Mouse (Mus musculus): Measurements from ENCODE around the gene Spink8.
"Not testable (repeated sequence)": the region's sequence is repeated elsewhere in the genome, so short reads cannot be mapped to it uniquely, and the experiment has no call there.

Spink8 gene

GRCm38 (mm10) chr9:109811980-109812379 is at the start of gene Spink8:
Gene Spink8 (plus strand): TSS chr9:109812280.
- no peak for DNase-seq (ENCODE audit: low spot score in 2 of 2)

- not testable (repeated sequence) for DNase-seq (ENCODE audit: low spot score in 2 of 2)
Measured at GRCm38 (mm10) chr9:109766841-109767240, 45.2 kb upstream of the Spink8 start.

DNA sequence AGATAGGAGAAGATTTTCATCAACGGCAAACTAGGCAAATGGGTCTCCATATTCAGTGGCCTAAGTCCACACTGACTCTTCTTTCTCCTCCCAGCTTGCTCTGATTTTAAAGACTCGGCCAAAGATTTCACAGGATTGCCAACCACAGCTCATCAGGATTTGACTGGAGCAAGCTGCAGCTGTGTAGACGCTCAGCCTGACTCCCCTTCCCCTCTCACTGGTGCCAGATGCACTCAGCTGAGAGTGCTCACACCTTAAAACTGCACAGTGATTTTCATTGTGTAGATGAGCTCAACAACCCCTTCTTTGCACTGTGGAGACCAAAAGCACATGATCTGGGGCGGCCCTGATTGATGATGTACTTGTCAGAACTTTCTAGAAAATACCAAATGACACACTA is 21.5 kb upstream of the Spink8 start, which contains the start of gene Fbxw27:
TSS of gene Fbxw27 (minus strand) at position 101 of the 400 bp plus-strand sequence.
- DNase-seq (ENCODE audit: low spot score in 2 of 2): not testable (repeated sequence)

GRCm38 (mm10) chr9:109795221-109795620 is 16.9 kb upstream of the Spink8 start:
- no peak for DNase-seq (ENCODE audit: low spot score in 2 of 2)

GRCm38 (mm10) chr9:109795811-109796210 is 16.3 kb upstream of the Spink8 start:
- DNase-seq (ENCODE audit: low spot score in 2 of 2): no peak

DNA sequence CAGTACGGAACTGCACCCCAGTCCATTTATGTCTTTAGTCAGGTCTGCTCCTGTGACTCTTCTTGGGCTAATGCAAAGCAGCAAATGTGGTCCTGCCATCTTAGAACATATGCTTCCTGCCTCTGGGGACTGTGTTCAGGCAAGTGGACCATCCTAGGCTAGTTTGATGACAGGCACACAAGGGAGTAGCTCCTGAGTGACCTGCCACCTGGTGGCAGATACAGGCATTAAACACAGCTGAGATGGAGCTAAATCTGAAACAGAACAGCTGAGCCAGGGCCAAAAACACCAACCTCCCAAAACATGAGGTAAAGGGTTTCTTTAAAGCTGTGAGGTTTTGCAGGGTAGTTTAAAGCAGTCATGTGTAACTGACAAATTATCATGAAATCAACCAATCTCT is 14.0 kb upstream of the Spink8 start:
- DNase-seq (ENCODE audit: low spot score in 2 of 2): peak in 1 of 2 experiments; percentile 16

- DNase-seq (ENCODE audit: low spot score in 2 of 2): not testable (repeated sequence)
Measured at GRCm38 (mm10) chr9:109805596-109805995, 6.5 kb upstream of the Spink8 start.

GRCm38 (mm10) chr9:109806260-109806659 is 5.8 kb upstream of the Spink8 start:
- no peak for DNase-seq (ENCODE audit: low spot score in 2 of 2)

DNA sequence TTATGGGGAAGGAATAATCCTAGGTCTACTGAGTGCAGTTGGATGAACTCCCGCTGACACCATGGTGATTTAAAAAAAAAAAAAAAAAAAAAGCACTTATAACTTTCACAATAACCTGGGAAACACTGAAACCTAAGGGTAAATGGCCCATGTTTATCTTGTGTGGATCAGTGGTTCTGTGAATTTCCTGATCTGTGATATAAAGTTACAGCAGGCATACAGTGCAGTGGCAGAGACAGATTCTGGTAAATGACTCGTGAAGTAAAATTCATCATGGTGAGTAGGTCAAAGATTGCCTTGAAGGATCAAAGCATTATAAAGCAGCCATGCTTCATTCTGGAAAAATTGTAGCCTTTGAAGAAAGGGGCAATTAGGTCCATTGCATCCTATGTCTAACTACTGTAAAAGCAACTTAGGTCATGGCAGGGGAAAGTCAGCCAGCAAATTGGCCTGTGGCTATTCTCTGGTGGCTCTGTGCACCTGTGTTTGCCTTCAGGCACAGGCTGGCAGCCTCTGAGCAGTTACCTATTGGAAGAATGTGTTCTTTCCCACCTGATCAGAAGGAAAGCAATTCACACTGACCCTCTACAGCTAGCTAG is 5.3 kb upstream of the Spink8 start:
- no peak for DNase-seq (ENCODE audit: low spot score in 2 of 2)

GRCm38 (mm10) chr9:109807898-109808297 is 4.2 kb upstream of the Spink8 start:
- DNase-seq (ENCODE audit: low spot score in 2 of 2): no peak

DNA sequence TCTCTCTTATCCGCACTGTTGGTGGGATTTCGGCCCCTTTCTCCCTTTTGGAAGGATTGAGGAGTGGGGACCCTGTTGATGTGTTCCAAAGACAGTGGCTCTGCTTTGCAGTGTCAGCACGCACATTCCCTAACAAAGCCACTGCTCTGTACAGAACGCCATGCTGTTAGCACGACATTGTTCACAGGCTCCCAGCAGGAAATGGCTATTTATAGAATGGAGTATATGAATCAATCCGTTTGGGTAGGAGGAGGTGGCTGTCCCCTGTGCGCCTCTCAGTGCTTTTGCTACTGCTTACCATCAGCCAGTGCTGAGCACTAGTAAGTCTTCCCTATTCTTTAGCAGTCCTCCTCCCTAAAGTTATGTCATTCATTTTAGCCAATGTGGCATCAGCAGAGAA is 1.3 kb downstream of the Spink8 start:
- DNase-seq (ENCODE audit: low spot score in 2 of 2): no peak

- no peak for DNase-seq (ENCODE audit: low spot score in 2 of 2)
Measured at GRCm38 (mm10) chr9:109816341-109816740, 4.3 kb downstream of the Spink8 start.

DNA sequence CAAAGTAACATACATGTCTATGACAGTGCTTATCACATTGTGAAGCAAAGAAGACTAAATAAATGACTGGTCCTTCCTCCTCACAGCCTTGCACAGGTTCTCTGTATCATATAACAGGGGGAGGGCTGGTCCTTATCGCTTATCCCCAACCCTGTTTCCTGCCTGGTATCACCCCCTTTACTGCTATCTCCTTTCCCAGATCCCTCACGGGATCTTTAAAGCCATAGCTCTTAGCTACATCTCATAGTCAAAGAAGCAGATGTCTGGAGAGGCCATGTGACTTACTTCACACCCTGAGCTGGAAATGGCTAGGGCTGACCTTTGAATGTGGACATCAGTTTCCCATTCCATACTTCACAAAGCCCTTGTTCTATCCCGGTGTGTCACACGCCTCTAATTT is 13.7 kb downstream of the Spink8 start:
- DNase-seq (ENCODE audit: low spot score in 2 of 2): no peak

GRCm38 (mm10) chr9:109826181-109826580 is 14.1 kb downstream of the Spink8 start:
- no peak for DNase-seq (ENCODE audit: low spot score in 2 of 2)

- DNase-seq (ENCODE audit: low spot score in 2 of 2): peak; percentile 77 to 81
Measured at GRCm38 (mm10) chr9:109832391-109833087, 20.5 kb downstream of the Spink8 start, which contains the start of gene Nme6. Gene Nme6 (plus strand): TSS chr9:109832749.

DNA sequence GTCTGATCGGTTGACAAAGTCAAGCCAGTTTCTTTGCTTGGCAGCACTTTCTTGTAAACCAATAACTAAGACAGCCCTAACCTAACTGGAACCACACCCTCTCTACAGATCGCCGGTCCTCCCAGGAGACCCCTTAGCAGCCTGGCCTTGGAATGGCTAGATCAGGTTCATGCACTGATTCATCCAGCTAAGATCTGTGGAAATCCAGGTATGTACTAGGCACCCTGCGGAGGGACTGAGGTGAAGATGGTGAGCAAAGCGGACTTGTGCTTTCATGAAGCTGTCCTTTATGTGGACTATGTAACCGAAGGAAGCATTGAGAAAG is 21.0 kb downstream of the Spink8 start:
- peak in 1 of 2 experiments; percentile 27 for DNase-seq (ENCODE audit: low spot score in 2 of 2)

GRCm38 (mm10) chr9:109849312-109849758 is 37.3 kb downstream of the Spink8 start, which contains the start of gene Camp:
Gene Camp (minus strand): TSS chr9:109849617.
- DNase-seq (ENCODE audit: low spot score in 2 of 2): peak in 1 of 2 experiments; percentile 48

DNA sequence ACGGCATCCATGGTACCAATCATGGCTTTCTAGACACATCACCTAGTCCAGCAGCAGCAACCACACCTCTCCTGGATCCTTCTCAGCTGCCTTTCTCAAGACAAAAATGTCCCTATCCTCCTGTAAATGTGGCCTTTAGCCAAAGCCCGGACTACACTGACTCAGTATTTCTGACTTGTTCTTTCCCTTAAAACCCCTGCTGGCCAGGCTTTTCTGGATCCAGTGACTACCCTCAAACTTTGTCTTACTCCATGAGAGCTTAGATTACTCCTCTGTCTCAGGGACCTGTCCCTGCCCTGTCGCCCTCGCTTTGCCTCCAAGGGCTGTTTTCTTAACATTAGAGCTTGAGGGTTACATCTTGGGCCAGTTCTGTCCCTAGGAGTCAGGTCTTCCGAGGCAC is 38.0 kb downstream of the Spink8 start:
- no peak for DNase-seq (ENCODE audit: low spot score in 2 of 2)

GRCm38 (mm10) chr9:109854341-109854740 is 42.3 kb downstream of the Spink8 start:
- no peak for DNase-seq (ENCODE audit: low spot score in 2 of 2)

GRCm38 (mm10) chr9:109855947-109856346 is 43.9 kb downstream of the Spink8 start:
- no peak for DNase-seq (ENCODE audit: low spot score in 2 of 2)

- DNase-seq (ENCODE audit: low spot score in 2 of 2): peak; percentile 47 to 77
Measured at GRCm38 (mm10) chr9:109862397-109863044, 50.4 kb downstream of the Spink8 start.

GRCm38 (mm10) chr9:109863085-109863484 is 51.0 kb downstream of the Spink8 start:
- DNase-seq (ENCODE audit: low spot score in 2 of 2): no peak

DNA sequence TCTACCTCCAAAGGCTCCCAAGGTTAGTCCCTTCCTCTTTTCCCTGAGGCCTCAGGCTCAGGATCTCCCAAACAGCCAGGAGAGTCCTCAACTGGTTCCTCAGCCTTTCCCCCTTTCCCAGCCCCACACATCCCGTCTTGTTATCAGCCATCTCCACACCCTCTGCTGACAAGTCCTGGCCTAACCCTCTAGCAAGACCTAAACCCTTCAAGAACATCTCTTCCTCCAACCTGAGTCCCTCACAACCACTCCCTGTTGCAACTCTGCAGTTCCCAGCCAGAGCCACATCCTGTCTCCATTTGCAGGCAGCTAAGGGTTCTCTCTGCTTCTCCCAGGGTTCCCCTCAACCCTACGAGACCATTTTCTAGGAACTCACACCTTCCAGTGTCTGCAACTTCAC is 54.1 kb downstream of the Spink8 start:
- DNase-seq (ENCODE audit: low spot score in 2 of 2): peak in 1 of 2 experiments; percentile 9

Data from urinary bladder, adult 18-20 months (tissue).